Comparison of ENCODE assay signal across 7 mouse cellular contexts in genomic region chr7:19157160-19157800, GRCm38 (mm10). TPM values are rescaled to one million over a fixed set of nuclear protein-coding genes. Genes with fewer than 3 reads are reported as not detected.
A peak's percentile ranks its signal among the peaks of the same experiment; 100 is the strongest.
DNase-seq lines count a peak whose midpoint lies in the region; ATAC-seq lines count a peak whose summit lies in the region.

No protein-coding gene starts in this region.

- H3K27me3 ChIP-seq in embryonic facial prominence, embryonic 14.5 days (replicated peaks; ENCODE audit: control insufficient read depth, insufficient read depth, low read length), result peaks cover 11% of the 10 kb centered on the region
- H3K27me3 ChIP-seq in kidney, embryonic 14.5 days (ENCODE audit: control insufficient read depth, insufficient read depth, low read length), result peaks cover 8% of the 10 kb centered on the region
- H3K27me3 ChIP-seq in limb, embryonic 15.5 days, result peaks cover 23% of the 10 kb centered on the region

- H3K27ac ChIP-seq in embryonic facial prominence, embryonic 14.5 days (replicated peaks; ENCODE audit: low read depth, low read length), result 0 out of 2 replicates have a peak overlapping the region, but pooled peaks have one; percentile 36
- H3K27ac ChIP-seq in kidney, embryonic 14.5 days (ENCODE audit: low read depth, low read length), result no peak overlapping the region
- H3K27ac ChIP-seq in limb, embryonic 15.5 days, result no peak overlapping the region

- H3K4me1 ChIP-seq in embryonic facial prominence, embryonic 14.5 days (ENCODE audit: control insufficient read depth, insufficient read depth, low read length), result peaks cover 9% of the 10 kb centered on the region
- H3K4me1 ChIP-seq in kidney, embryonic 14.5 days (ENCODE audit: control insufficient read depth, insufficient read depth, low read length), result 0 out of 2 replicates have a peak, but pooled peaks cover 14% of the 10 kb centered on the region
- peaks cover 35% of the 10 kb centered on the region for H3K4me1 ChIP-seq in limb, embryonic 15.5 days

- H3K4me3 ChIP-seq in embryonic facial prominence, embryonic 14.5 days (ENCODE audit: low read depth, low read length), result no peak overlapping the region
- H3K4me3 ChIP-seq in kidney, embryonic 14.5 days (ENCODE audit: low read length), result no peak overlapping the region
- no peak overlapping the region for H3K4me3 ChIP-seq in limb, embryonic 15.5 days

- H3K9me3 ChIP-seq in embryonic facial prominence, embryonic 14.5 days (ENCODE audit: control insufficient read depth, low read length), result no peaks in the 10 kb centered on the region
- no peaks in the 10 kb centered on the region for H3K9me3 ChIP-seq in kidney, embryonic 14.5 days (ENCODE audit: control insufficient read depth, low read length)
- no peaks in the 10 kb centered on the region for H3K9me3 ChIP-seq in limb, embryonic 15.5 days

- H3K9ac ChIP-seq in embryonic facial prominence, embryonic 14.5 days (ENCODE audit: low read depth, low read length), result no peak overlapping the region
- no peak overlapping the region for H3K9ac ChIP-seq in kidney, embryonic 14.5 days (ENCODE audit: low read depth, low read length)
- no peak overlapping the region for H3K9ac ChIP-seq in limb, embryonic 15.5 days

- peaks cover 30% of the 10 kb centered on the region for H3K36me3 ChIP-seq in embryonic facial prominence, embryonic 14.5 days (ENCODE audit: control insufficient read depth, insufficient read depth, low read length)
- peaks cover 21% of the 10 kb centered on the region; the same call in 1 of the 2 replicates for H3K36me3 ChIP-seq in kidney, embryonic 14.5 days (ENCODE audit: control insufficient read depth, insufficient read depth, low read length)
- peaks cover 25% of the 10 kb centered on the region for H3K36me3 ChIP-seq in limb, embryonic 15.5 days

- peak; percentile 79 for ATAC-seq in embryonic facial prominence, embryonic 14.5 days (ENCODE audit: low read depth)
- peak; percentile 54; the same call in 1 of the 2 replicates for ATAC-seq in kidney, embryonic 14.5 days (ENCODE audit: low FRiP score, low TSS enrichment)
- no peak for ATAC-seq in limb, embryonic 15.5 days (ENCODE audit: insufficient number of reproducible peaks, low FRiP score, low TSS enrichment, low read depth)

- peak; percentile 93 to 95 for DNase-seq in adrenal gland, postnatal 36 days
- DNase-seq in embryonic facial prominence, embryonic 14.5 days (ENCODE audit: low spot score), result peak; percentile 81
- peak; percentile 72 to 87 for DNase-seq in heart, adult 9 months (ENCODE audit: low spot score in 2 of 2)
- DNase-seq in monocyte, adult 2 months (ENCODE audit: low read depth in 1 of 2, low spot score in 2 of 2), result peak; percentile 66 to 81
- DNase-seq in spleen, postnatal 14 days (ENCODE audit: low spot score in 2 of 2), result peak; percentile 84 to 91

- WGBS in embryonic facial prominence, embryonic 14.5 days, result 6% methylated on average over 30 of the region's 30 CpGs
- 8% methylated on average over 30 of the region's 30 CpGs for WGBS in kidney, embryonic 14.5 days
- WGBS in limb, embryonic 15.5 days, result 6% methylated on average over 30 of the region's 30 CpGs

- peak overlapping the region; percentile 18; the same call in 1 of the 2 replicates for H3K4me2 ChIP-seq in embryonic facial prominence, embryonic 14.5 days (ENCODE audit: low read depth, low read length)
- peak overlapping the region; percentile 28 for H3K4me2 ChIP-seq in kidney, embryonic 14.5 days (replicated peaks; ENCODE audit: low read depth, low read length)
- peak overlapping the region; percentile 31 for H3K4me2 ChIP-seq in limb, embryonic 15.5 days

RNA-seq across cellular contexts. Expression of gene Snrpd2, which starts 7.8 kb away (rescaled TPM):
- total RNA-seq in adrenal gland, postnatal 36 days (2021), result 100 to 1,000 TPM in 1 of 2 experiments, 10 to 100 TPM in 1; 96.5 to 105 TPM
- 130 and 131 TPM in 2 replicates for polyA plus RNA-seq in embryonic facial prominence, embryonic 14.5 days (2014; fragmentation: Nextera tagmentation; extraction: Ambion mirVana)
- 155 and 205 TPM in 2 replicates for polyA plus RNA-seq in kidney, embryonic 14.5 days (2014; fragmentation: Nextera tagmentation; extraction: Ambion mirVana)
- 124 and 130 TPM in 2 replicates for polyA plus RNA-seq in limb, embryonic 15.5 days (2015; fragmentation: Nextera tagmentation; extraction: Ambion mirVana)

RNA-seq across cellular contexts. Expression of gene Qpctl, which starts 8.2 kb away (rescaled TPM):
- total RNA-seq in adrenal gland, postnatal 36 days (2021), result 10 to 100 TPM; 17.4 to 18.8 TPM
- polyA plus RNA-seq in embryonic facial prominence, embryonic 14.5 days (2014; fragmentation: Nextera tagmentation; extraction: Ambion mirVana), result 11.1 and 13.2 TPM in 2 replicates
- polyA plus RNA-seq in kidney, embryonic 14.5 days (2014; fragmentation: Nextera tagmentation; extraction: Ambion mirVana), result 8.9 and 12.8 TPM in 2 replicates
- polyA plus RNA-seq in limb, embryonic 15.5 days (2015; fragmentation: Nextera tagmentation; extraction: Ambion mirVana), result 13.7 and 13.8 TPM in 2 replicates

RNA-seq across cellular contexts. Expression of gene Gipr, which starts 8.6 kb away (rescaled TPM):
- under 1 TPM; 0.40 to 0.56 TPM for total RNA-seq in adrenal gland, postnatal 36 days (2021)
- 0.37 and 0.60 TPM in 2 replicates for polyA plus RNA-seq in embryonic facial prominence, embryonic 14.5 days (2014; fragmentation: Nextera tagmentation; extraction: Ambion mirVana)
- 0.31 and 0.45 TPM in 2 replicates for polyA plus RNA-seq in kidney, embryonic 14.5 days (2014; fragmentation: Nextera tagmentation; extraction: Ambion mirVana)
- 1.0 and 1.2 TPM in 2 replicates for polyA plus RNA-seq in limb, embryonic 15.5 days (2015; fragmentation: Nextera tagmentation; extraction: Ambion mirVana)

RNA-seq across cellular contexts. Expression of gene Eml2, which starts 18.9 kb away (rescaled TPM):
- 10 to 100 TPM; 45.2 to 65.2 TPM for total RNA-seq in adrenal gland, postnatal 36 days (2021)
- 3.6 and 4.2 TPM in 2 replicates for polyA plus RNA-seq in embryonic facial prominence, embryonic 14.5 days (2014; fragmentation: Nextera tagmentation; extraction: Ambion mirVana)
- polyA plus RNA-seq in kidney, embryonic 14.5 days (2014; fragmentation: Nextera tagmentation; extraction: Ambion mirVana), result 2.8 and 5.7 TPM in 2 replicates
- polyA plus RNA-seq in limb, embryonic 15.5 days (2015; fragmentation: Nextera tagmentation; extraction: Ambion mirVana), result 8.7 and 12.8 TPM in 2 replicates

RNA-seq across cellular contexts. Expression of gene Fbxo46, which starts 37.6 kb away (rescaled TPM):
- 10 to 100 TPM; 11.5 to 13.1 TPM for total RNA-seq in adrenal gland, postnatal 36 days (2021)
- polyA plus RNA-seq in embryonic facial prominence, embryonic 14.5 days (2014; fragmentation: Nextera tagmentation; extraction: Ambion mirVana), result 9.1 and 9.2 TPM in 2 replicates
- polyA plus RNA-seq in kidney, embryonic 14.5 days (2014; fragmentation: Nextera tagmentation; extraction: Ambion mirVana), result 5.7 and 10.0 TPM in 2 replicates
- 16.1 and 16.9 TPM in 2 replicates for polyA plus RNA-seq in limb, embryonic 15.5 days (2015; fragmentation: Nextera tagmentation; extraction: Ambion mirVana)
